12 mouse cellular contexts compared by ENCODE assay signal in genomic region chr1:74915706-74916105, GRCm38 (mm10). TPM values are rescaled to one million over a fixed set of nuclear protein-coding genes. Genes with fewer than 3 reads are reported as not detected.
DNase-seq lines count a peak whose midpoint lies in the region; ATAC-seq lines count a peak whose summit lies in the region.
"Had no signal": no experiment of that assay in that cellular context is flagged by ENCODE, and none has a peak within 500 bp of the region (broad histone marks: within the 10 kb centered on the region; RNA-seq: fewer than 3 reads in every experiment).

No protein-coding gene starts in this region.

- H3K27ac ChIP-seq in kidney, embryonic 15.5 days: no peak overlapping the region
- no peak overlapping the region for H3K27ac ChIP-seq in forebrain, embryonic 16.5 days (ENCODE audit: low read length)
- H3K27ac ChIP-seq: macrophage had no signal

- H3K27me3 ChIP-seq in kidney, embryonic 15.5 days: peaks cover 32% of the 10 kb centered on the region; the same call in 1 of the 2 replicates
- H3K27me3 ChIP-seq in forebrain, embryonic 16.5 days (replicated peaks; ENCODE audit: control insufficient read depth, insufficient read depth, low read length): 0 out of 2 replicates have a peak, but pooled peaks cover 4% of the 10 kb centered on the region

- no peak overlapping the region for H3K4me2 ChIP-seq in kidney, embryonic 15.5 days
- H3K4me2 ChIP-seq in forebrain, embryonic 16.5 days (ENCODE audit: low read length): peak overlapping the region; percentile 32

- H3K4me1 ChIP-seq in kidney, embryonic 15.5 days: no peaks in the 10 kb centered on the region
- 0 out of 2 replicates have a peak, but pooled peaks cover 2% of the 10 kb centered on the region for H3K4me1 ChIP-seq in forebrain, embryonic 16.5 days (replicated peaks; ENCODE audit: control insufficient read depth, insufficient read depth, low read length)

- 22% methylated on average over 13 of the region's 13 CpGs for WGBS in kidney, embryonic 15.5 days
- 20% methylated on average over 13 of the region's 13 CpGs for WGBS in forebrain, embryonic 16.5 days

- no peak overlapping the region for H3K4me3 ChIP-seq in kidney, embryonic 15.5 days (replicated peaks)
- no peak overlapping the region for H3K4me3 ChIP-seq in forebrain, embryonic 16.5 days (replicated peaks; ENCODE audit: low read length)

- no peak overlapping the region for H3K9ac ChIP-seq in kidney, embryonic 15.5 days
- H3K9ac ChIP-seq in forebrain, embryonic 16.5 days (replicated peaks; ENCODE audit: low read depth, low read length): no peak overlapping the region

- ATAC-seq in kidney, embryonic 15.5 days (replicated peaks; ENCODE audit: low FRiP score): no peak
- no peak for ATAC-seq in forebrain, embryonic 16.5 days
- peak; percentile 52 for ATAC-seq in megakaryocyte progenitor cell, adult 5-6 weeks (replicated peaks; ENCODE audit: poor library complexity)
- ATAC-seq in activated CD4-positive, CD25-positive, alpha-beta regulatory T cell, adult 4 months: no peak

- peak; percentile 34 for DNase-seq in kidney, adult 18-20 months
- peak; percentile 59 for DNase-seq in R1 (ENCODE audit: low read depth, low spot score)
- no peak for DNase-seq in spleen, postnatal 14 days (ENCODE audit: low spot score in 2 of 2)
- DNase-seq: cerebellum, adult 9-11 months; thymus, adult 2 months had no signal

- H3K36me3 ChIP-seq in kidney, embryonic 15.5 days: no peaks in the 10 kb centered on the region
- H3K36me3 ChIP-seq in forebrain, embryonic 16.5 days (ENCODE audit: control insufficient read depth, insufficient read depth): no peaks in the 10 kb centered on the region

- H3K9me3 ChIP-seq in kidney, embryonic 15.5 days (replicated peaks): no peaks in the 10 kb centered on the region
- H3K9me3 ChIP-seq in forebrain, embryonic 16.5 days (ENCODE audit: control insufficient read depth, low read length): peaks cover 2% of the 10 kb centered on the region; the same call in 1 of the 2 replicates

RNA-seq across cellular contexts. Expression of gene Cfap65, which starts 19.7 kb away (rescaled TPM):
- 0.03 TPM in 1 of 2 replicates, not detected in the other for polyA plus RNA-seq in kidney, embryonic 15.5 days (2015; fragmentation: Nextera tagmentation; extraction: Ambion mirVana)
- polyA plus RNA-seq in forebrain, embryonic 16.5 days (2015; fragmentation: Nextera tagmentation; extraction: Ambion mirVana): 0.39 and 0.45 TPM in 2 replicates
- total RNA-seq in megakaryocyte progenitor cell, adult 5-6 weeks (2015): not detected in 2 replicates
- not detected in 2 replicates for total RNA-seq in megakaryocyte progenitor cell, adult 5-6 weeks (2017)
- under 1 TPM in 1 of 2 experiments, not detected in 1; 0.07 TPM for polyA plus RNA-seq in activated CD4-positive, CD25-positive, alpha-beta regulatory T cell, adult 4 months (2017; shearing (Covaris generic))
- polyA plus RNA-seq: macrophage had no signal

RNA-seq across cellular contexts. Expression of gene Cryba2, which starts 22.8 kb away (rescaled TPM):
- polyA plus RNA-seq in kidney, embryonic 15.5 days (2015; fragmentation: Nextera tagmentation; extraction: Ambion mirVana): not detected in 2 replicates
- polyA plus RNA-seq in forebrain, embryonic 16.5 days (2015; fragmentation: Nextera tagmentation; extraction: Ambion mirVana): not detected in 2 replicates
- not detected in 2 replicates for total RNA-seq in megakaryocyte progenitor cell, adult 5-6 weeks (2015)
- not detected in 2 replicates for total RNA-seq in megakaryocyte progenitor cell, adult 5-6 weeks (2017)
- not detected for polyA plus RNA-seq in activated CD4-positive, CD25-positive, alpha-beta regulatory T cell, adult 4 months (2017; shearing (Covaris generic))
- polyA plus RNA-seq: macrophage had no signal

RNA-seq across cellular contexts. Expression of gene Fev, which starts 30.5 kb away (rescaled TPM):
- 0.53 and 0.67 TPM in 2 replicates for polyA plus RNA-seq in kidney, embryonic 15.5 days (2015; fragmentation: Nextera tagmentation; extraction: Ambion mirVana)
- not detected in 2 replicates for polyA plus RNA-seq in forebrain, embryonic 16.5 days (2015; fragmentation: Nextera tagmentation; extraction: Ambion mirVana)
- total RNA-seq in megakaryocyte progenitor cell, adult 5-6 weeks (2015): not detected in 2 replicates
- total RNA-seq in megakaryocyte progenitor cell, adult 5-6 weeks (2017): not detected in 2 replicates
- not detected for polyA plus RNA-seq in activated CD4-positive, CD25-positive, alpha-beta regulatory T cell, adult 4 months (2017; shearing (Covaris generic))
- total RNA-seq: layer of hippocampus, adult 8-10 months had no signal
- polyA plus RNA-seq: gonadal fat pad, adult 2 months; macrophage had no signal

RNA-seq across cellular contexts. Expression of gene Ihh, which starts 35.8 kb away (rescaled TPM):
- 2.2 and 2.9 TPM in 2 replicates for polyA plus RNA-seq in kidney, embryonic 15.5 days (2015; fragmentation: Nextera tagmentation; extraction: Ambion mirVana)
- 0.16 TPM in 2 replicates for polyA plus RNA-seq in forebrain, embryonic 16.5 days (2015; fragmentation: Nextera tagmentation; extraction: Ambion mirVana)
- 0.07 TPM in 1 of 2 replicates, not detected in the other for total RNA-seq in megakaryocyte progenitor cell, adult 5-6 weeks (2015)
- total RNA-seq in megakaryocyte progenitor cell, adult 5-6 weeks (2017): not detected in 2 replicates
- not detected for polyA plus RNA-seq in activated CD4-positive, CD25-positive, alpha-beta regulatory T cell, adult 4 months (2017; shearing (Covaris generic))

Comparison
In these comparisons a context has a peak if more than half of its experiments do, and no peak if none do; other contexts are left out.
1. DNase-seq: peak in kidney, adult 18-20 months (single experiment) and R1 (single experiment); none in spleen, postnatal 14 days (0 of 2).